Mouse (Mus musculus) hindbrain, embryonic 11.5 days (tissue): Measurements from ENCODE around the gene Ddx17. TPM values are rescaled to one million over a fixed set of nuclear protein-coding genes. Genes with fewer than 3 reads are reported as not detected.

Experiments used
- ATAC-seq: fragments of 200-750 bp; cut with Nextera tagmentation; 2 replicates; pipeline ENCODE4 v1.8.0; 2017; ENCODE audit warnings: mild to moderate bottlenecking, moderate TSS enrichment, moderate library complexity; ENCODE audit not compliant: low FRiP score
- DNase-seq: peaks from one replicate; pipeline ENCODE4 v3.0.0-alpha.2; 2015; ENCODE audit warnings: low spot score
- H3K27ac ChIP-seq: fragments of 300-500 bp; sonication (generic); 2 replicates; pipeline ENCODE4 v1.5.1; 2014; ENCODE audit warnings: mild to moderate bottlenecking, low read depth, low read length
- H3K27me3 ChIP-seq: fragments of 300-500 bp; sonication (generic); 2 replicates; pipeline ENCODE4 v1.6.1; 2014; ENCODE audit warnings: mild to moderate bottlenecking, low read length, moderate library complexity, mixed read lengths; ENCODE audit not compliant: control insufficient read depth, insufficient read depth
- H3K36me3 ChIP-seq: fragments of 300-500 bp; sonication (generic); 2 replicates; pipeline ENCODE4 v1.6.1; 2014; ENCODE audit warnings: mild to moderate bottlenecking, low read length, moderate library complexity, mixed read lengths; ENCODE audit not compliant: control insufficient read depth, insufficient read depth
- H3K4me1 ChIP-seq: fragments of 300-500 bp; sonication (generic); replicated peaks from 2 replicates; pipeline ENCODE4 v1.6.1; 2014; ENCODE audit warnings: low read length, mixed read lengths; ENCODE audit not compliant: control insufficient read depth, insufficient read depth
- H3K4me2 ChIP-seq: fragments of 300-500 bp; sonication (generic); replicated peaks from 2 replicates; pipeline ENCODE4 v1.6.1; 2014; ENCODE audit warnings: mild to moderate bottlenecking, low read depth, low read length
- H3K4me3 ChIP-seq: fragments of 300-500 bp; sonication (generic); 2 replicates; pipeline ENCODE4 v1.5.1; 2014; ENCODE audit warnings: low read depth, low read length
- H3K9ac ChIP-seq: fragments of 300-500 bp; sonication (generic); 2 replicates; pipeline ENCODE4 v1.6.1; 2014; ENCODE audit warnings: low read depth, low read length
- H3K9me3 ChIP-seq: fragments of 300-500 bp; sonication (generic); 2 replicates; pipeline ENCODE4 v1.6.1; 2016; ENCODE audit warnings: low read length; ENCODE audit not compliant: control insufficient read depth
- WGBS: fragments of 180-500 bp; shearing (Covaris S2); extraction: QIAGEN DNeasy Blood & Tissue Kit; methylation state at CpG from one replicate; pipeline ENCODE4 v1.1.7; 2014; 5-methylcytosine and 5-hydroxymethylcytosine counted together
- polyA plus RNA-seq: library from polyadenylated mRNA; unstranded; fragments of >200 nt; fragmentation: Nextera tagmentation; extraction: Ambion mirVana; gene quantifications from 2 replicates; pipeline ENCODE4 v1.2.1, GENCODE M21; 2014

The Ddx17 gene
- polyA plus RNA-seq, 1 experiment from 2014 or later = 116 TPM

GRCm38 (mm10) chr15:79502891-79503341 lies 43.6 kb downstream of the Ddx17 start:
- no peak overlapping the region for H3K27ac ChIP-seq
- DNase-seq = no peak
- no peaks in the 10 kb centered on the region for H3K9me3 ChIP-seq
- no peak for ATAC-seq
- H3K4me3 ChIP-seq = no peak overlapping the region
- no peak overlapping the region for H3K4me2 ChIP-seq
- no peak overlapping the region for H3K9ac ChIP-seq
- H3K4me1 ChIP-seq = peaks cover 7% of the 10 kb centered on the region
- H3K27me3 ChIP-seq = peaks cover 58% of the 10 kb centered on the region
- H3K36me3 ChIP-seq = no peaks in the 10 kb centered on the region
- 19% methylated on average over 18 of the region's 18 CpGs for WGBS

GRCm38 (mm10) chr15:79500110-79500509 lies 46.4 kb downstream of the Ddx17 start:
- Histone ChIP-seq H3K9ac (no peak overlapping the region), H3K4me1 (peaks cover 3% of the 10 kb centered on the region), H3K4me2 (no peak overlapping the region), H3K27me3 (peaks cover 32% of the 10 kb centered on the region), H3K4me3 (no peak overlapping the region), H3K27ac (no peak overlapping the region), H3K9me3 (no peaks in the 10 kb centered on the region), H3K36me3 (no peaks in the 10 kb centered on the region)
- WGBS = 76% methylated on average over 17 of the region's 17 CpGs
- ATAC-seq (no peak), DNase-seq (no peak)

- Histone ChIP-seq H3K27ac (no peak overlapping the region), H3K27me3 (peaks cover 2% of the 10 kb centered on the region), H3K4me2 (no peak overlapping the region), H3K4me3 (no peak overlapping the region), H3K4me1 (no peaks in the 10 kb centered on the region), H3K9me3 (no peaks in the 10 kb centered on the region), H3K36me3 (no peaks in the 10 kb centered on the region), H3K9ac (no peak overlapping the region)
- ATAC-seq (no peak), DNase-seq (no peak)
- WGBS = 50% methylated on average over 18 of the region's 18 CpGs
Observed at GRCm38 (mm10) chr15:79493527-79493926, 53.0 kb downstream of the Ddx17 start.

- Histone ChIP-seq H3K27me3 (peaks cover 2% of the 10 kb centered on the region), H3K36me3 (no peaks in the 10 kb centered on the region), H3K9ac (no peak overlapping the region), H3K4me1 (no peaks in the 10 kb centered on the region), H3K4me2 (no peak overlapping the region), H3K27ac (no peak overlapping the region), H3K4me3 (no peak overlapping the region), H3K9me3 (no peaks in the 10 kb centered on the region)
- ATAC-seq = no peak
- DNase-seq = no peak
- 74% methylated on average over 11 of the region's 11 CpGs for WGBS
Observed at GRCm38 (mm10) chr15:79489463-79489862, 57.1 kb downstream of the Ddx17 start.

GRCm38 (mm10) chr15:79481181-79481688 lies 65.3 kb downstream of the Ddx17 start:
- Histone ChIP-seq H3K27me3 (0 out of 2 replicates have a peak, but pooled peaks cover 2% of the 10 kb centered on the region), H3K4me1 (no peaks in the 10 kb centered on the region), H3K4me2 (no peak overlapping the region), H3K27ac (no peak overlapping the region), H3K9ac (no peak overlapping the region), H3K36me3 (no peaks in the 10 kb centered on the region), H3K4me3 (no peak overlapping the region), H3K9me3 (no peaks in the 10 kb centered on the region)
- WGBS = 11% methylated on average over 15 of the region's 15 CpGs
- ATAC-seq (no peak), DNase-seq (no peak)

Other genes with a start within 250 kb of the Ddx17 start
- 18.0 and 20.4 TPM in 2 replicates for gene Pla2g6, start 218.4 kb downstream of the Ddx17 start, polyA plus RNA-seq
- gene Maff, start 200.1 kb downstream of the Ddx17 start, polyA plus RNA-seq = 1.6 and 1.8 TPM in 2 replicates
- 32.7 and 33.5 TPM in 2 replicates for gene Tmem184b, start 143.2 kb downstream of the Ddx17 start, polyA plus RNA-seq
- gene Csnk1e, start 91.2 kb downstream of the Ddx17 start, polyA plus RNA-seq = 193 and 195 TPM in 2 replicates
- gene Kcnj4, start 41.5 kb downstream of the Ddx17 start, polyA plus RNA-seq = not detected in 2 replicates
- 15.8 and 18.3 TPM in 2 replicates for gene Kdelr3, start 30.3 kb downstream of the Ddx17 start, polyA plus RNA-seq
- gene Dmc1, start 58.4 kb upstream of the Ddx17 start, polyA plus RNA-seq = 1.2 and 1.5 TPM in 2 replicates
- gene Fam227a, start 112.2 kb upstream of the Ddx17 start, polyA plus RNA-seq = 3.7 and 6.0 TPM in 2 replicates
- 74.6 and 76.1 TPM in 2 replicates for gene Cby1, start 112.5 kb upstream of the Ddx17 start, polyA plus RNA-seq
- gene Tomm22, start 124.1 kb upstream of the Ddx17 start, polyA plus RNA-seq = 337 and 338 TPM in 2 replicates
- gene Josd1, start 141.2 kb upstream of the Ddx17 start, polyA plus RNA-seq = 12.2 and 14.7 TPM in 2 replicates
- 28.1 and 33.9 TPM in 2 replicates for gene Gtpbp1, start 144.1 kb upstream of the Ddx17 start, polyA plus RNA-seq
- 4.3 and 9.5 TPM in 2 replicates for gene Sun2, start 195.8 kb upstream of the Ddx17 start, polyA plus RNA-seq
- gene Dnal4, start 231.1 kb upstream of the Ddx17 start, polyA plus RNA-seq = 61.8 and 71.9 TPM in 2 replicates